Mouse (Mus musculus) kidney, adult 2 months (tissue): ENCODE results near the gene Guca1b.

Source experiments
- CTCF ChIP-seq: fragments of 200-500 bp; conservative IDR thresholded peaks from 2 replicates; pipeline ENCODE4 v1.5.1; 2011; ENCODE audit warnings: low read depth, mild to moderate bottlenecking, control low read depth, low read length, moderate library complexity, mixed read lengths; ENCODE audit not compliant: insufficient read depth, insufficient read length
- POLR2A ChIP-seq: fragments of 200-500 bp; IDR thresholded peaks from one replicate; pipeline ENCODE4 v1.6.1; 2011; ENCODE audit warnings: low read depth, low read length, control low read depth

- TF ChIP-seq POLR2A, result no peak
- no peak for TF ChIP-seq CTCF
Observed at GRCm38 (mm10) chr17:47421566-47421965, 36.4 kb downstream of the Guca1b start.
